Mouse (Mus musculus) monocyte, adult 5-6 weeks (primary cell): ENCODE results near the gene Stk39. TPM values are rescaled to one million over a fixed set of nuclear protein-coding genes. Genes with fewer than 3 reads are reported as not detected.

Source experiments
- ATAC-seq: fragments of 153-309, 156-312 bp; replicated peaks from 2 replicates; pipeline ENCODE4 v1.8.0; 2017; ENCODE audit warnings: mild to moderate bottlenecking; ENCODE audit not compliant: low TSS enrichment, insufficient number of reproducible peaks, severe bottlenecking, poor library complexity, low FRiP score
- total RNA-seq: library from RNA; stranded (forward); fragments of 200-1000, 200-491, 200-594 nt; gene quantifications from 3 replicates; pipeline ENCODE4 v1.2.3, GENCODE M21; 2017

Stk39 gene
- total RNA-seq, 1 experiment from 2014 or later: 5.4 TPM

DNA sequence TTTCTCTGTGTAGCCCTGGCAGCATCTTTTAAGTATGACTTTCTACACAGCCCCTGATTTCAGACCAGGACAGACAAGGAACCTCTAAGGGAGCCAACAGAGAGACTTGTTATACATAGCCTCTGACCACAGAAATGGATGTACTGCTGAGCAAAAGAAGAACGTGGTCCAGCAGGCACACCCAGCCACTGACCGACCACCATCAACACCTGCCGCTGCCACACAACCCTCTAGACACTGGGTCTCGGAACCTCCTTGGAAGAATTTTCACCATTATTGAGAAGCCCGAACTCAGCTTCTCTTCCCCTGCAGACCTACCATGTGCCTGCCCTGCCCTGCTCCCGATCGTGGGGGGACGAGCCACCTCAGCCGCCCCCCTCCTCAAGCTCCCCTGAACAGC lies 154.2 kb downstream of the Stk39 start:
- no peak for ATAC-seq

DNA sequence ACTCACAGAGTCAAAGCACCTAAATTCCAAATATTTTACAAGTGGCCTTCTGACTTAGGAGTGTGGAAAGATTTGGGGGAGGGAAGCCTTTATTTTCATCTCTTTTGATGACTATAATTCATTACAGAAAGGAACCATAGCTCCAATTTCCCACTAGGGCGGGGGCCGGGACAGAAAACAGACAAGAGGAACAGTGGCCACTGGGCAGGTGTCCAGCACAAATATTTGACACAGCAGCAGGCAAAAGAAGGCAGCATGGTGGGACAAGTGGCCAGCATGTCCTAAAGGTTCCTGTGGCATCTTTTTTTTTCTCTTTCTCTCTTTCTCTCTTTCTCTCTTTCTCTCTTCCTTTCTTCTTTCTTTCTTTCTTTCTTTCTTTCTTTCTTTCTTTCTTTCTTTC lies 154.6 kb downstream of the Stk39 start:
- ATAC-seq: no peak

- ATAC-seq: no peak
Observed at GRCm38 (mm10) chr2:68315258-68315657, 156.8 kb downstream of the Stk39 start.

DNA sequence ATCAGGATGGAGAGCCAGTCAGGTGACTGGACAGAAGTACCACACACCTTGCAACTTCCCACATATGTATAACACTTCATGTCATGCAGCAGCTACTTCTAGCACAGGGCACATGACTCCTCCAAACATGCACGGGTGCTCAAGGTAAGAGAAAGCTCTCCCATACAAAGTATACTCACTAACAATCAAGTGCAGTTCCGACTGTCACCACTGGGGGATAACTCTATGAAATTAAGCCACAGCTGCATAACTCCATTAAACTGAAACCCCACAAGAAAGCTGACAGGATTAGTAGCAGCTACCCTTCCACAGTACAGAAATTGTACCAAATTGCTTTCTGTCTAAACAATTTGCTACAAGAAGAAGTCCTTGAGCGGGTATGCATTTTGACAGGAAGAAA lies 161.9 kb downstream of the Stk39 start:
- ATAC-seq: no peak

GRCm38 (mm10) chr2:68306519-68306918 lies 165.5 kb downstream of the Stk39 start:
- ATAC-seq: no peak

DNA sequence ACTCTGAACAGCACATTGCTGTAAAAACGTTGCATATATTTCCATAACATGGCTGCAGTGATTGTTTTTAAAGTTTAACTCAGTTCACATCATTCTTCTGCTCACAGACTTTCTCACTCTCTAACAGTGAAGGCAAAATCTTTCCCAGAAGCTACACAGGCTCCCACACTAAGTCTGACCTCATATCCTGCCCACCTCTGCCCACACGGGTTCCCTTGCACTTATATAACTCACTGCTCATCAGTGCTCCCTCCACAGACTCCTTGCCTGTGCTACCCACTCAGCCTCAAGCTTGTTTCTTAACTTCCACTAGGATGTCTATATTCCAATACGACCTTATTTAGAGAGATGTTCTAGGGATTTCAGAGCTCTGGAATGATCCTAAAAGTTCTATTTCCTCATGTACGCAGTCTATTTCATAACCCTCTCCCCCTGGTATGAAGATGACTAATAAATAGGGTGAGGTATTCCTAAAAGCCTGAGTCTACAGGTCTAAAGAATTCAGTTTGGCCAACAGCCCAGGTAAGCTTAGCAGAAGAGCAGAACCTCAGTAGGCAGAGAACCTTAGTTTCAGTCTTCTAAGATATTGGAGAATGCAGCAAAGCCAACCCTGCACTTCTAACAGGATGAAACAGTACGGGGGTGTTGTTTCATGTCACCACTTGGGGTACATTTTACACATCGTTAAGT lies 167.2 kb downstream of the Stk39 start:
- no peak for ATAC-seq

DNA sequence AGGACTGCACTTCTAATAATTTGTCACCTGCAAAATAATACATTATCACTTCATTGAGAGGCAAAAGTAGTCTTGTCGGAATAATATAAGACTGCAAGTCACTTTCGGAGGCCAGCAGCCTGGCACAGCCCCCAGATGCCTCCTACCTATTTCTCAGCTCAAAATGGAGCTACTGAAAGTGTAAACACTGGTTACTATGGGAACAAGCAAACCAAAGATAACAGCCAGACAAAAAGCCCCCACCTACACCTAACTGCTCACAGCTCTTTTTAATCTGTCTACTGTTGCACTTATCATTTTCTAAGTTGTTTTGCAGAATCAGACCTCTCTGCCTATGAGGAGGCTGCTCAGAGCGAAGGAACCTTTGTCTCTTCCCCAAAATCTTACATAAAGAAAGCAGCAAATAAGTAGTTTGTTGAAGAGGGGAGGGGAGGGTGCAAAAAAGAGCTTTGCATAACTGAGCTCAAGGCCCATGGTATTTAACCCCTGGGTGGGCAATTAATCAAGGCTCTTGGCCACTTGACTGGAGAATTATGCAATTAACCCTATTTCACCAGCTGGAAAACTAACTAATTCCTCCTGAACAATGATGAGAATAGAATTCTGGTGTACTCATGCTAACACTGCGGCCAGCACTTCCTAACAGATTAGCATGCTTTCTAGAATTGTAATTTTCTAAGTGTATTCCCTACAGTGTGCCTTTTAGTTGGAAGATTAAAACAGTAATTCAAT lies 170.1 kb downstream of the Stk39 start:
- ATAC-seq: no peak

DNA sequence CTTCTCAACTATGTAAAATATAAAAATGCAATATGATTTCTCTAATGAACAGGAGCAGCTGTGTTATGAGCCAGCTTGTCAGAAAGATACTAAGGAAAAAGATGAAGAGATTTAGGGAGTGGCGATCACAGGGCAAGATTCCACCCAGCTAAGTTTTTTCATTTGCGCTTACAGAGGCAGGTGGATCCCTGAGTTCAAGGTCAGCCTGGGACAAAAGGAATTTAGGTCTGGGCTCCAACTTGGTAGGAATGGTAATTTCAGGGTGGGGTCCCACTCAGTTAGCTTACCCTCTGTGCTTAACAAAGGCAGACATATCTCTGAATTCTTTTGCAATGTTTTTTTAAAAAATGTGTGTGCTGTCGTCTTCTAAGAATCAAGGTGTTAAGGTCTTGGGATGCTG lies 173.7 kb downstream of the Stk39 start:
- no peak for ATAC-seq

DNA sequence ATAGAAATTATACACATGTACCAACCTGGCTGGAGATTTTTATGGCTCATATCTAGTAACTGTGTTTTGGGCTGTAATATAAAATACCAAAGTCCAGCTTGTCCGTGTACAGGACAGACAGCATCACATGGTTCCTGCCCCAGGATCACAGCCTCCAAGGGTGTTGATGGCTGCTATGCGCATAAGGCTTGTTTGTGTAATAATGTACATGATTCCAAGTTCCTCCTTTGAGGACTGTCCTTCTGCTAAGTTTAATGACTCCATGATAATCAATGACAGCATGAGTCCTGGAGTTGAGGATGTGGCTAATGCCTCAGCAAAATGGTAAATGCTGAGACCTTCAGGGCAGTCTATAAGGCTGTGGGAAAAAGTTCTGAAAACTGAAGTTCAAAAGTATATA lies 174.1 kb downstream of the Stk39 start:
- ATAC-seq: no peak

- no peak for ATAC-seq
Observed at GRCm38 (mm10) chr2:68296743-68297142, 175.3 kb downstream of the Stk39 start.

- no peak for ATAC-seq
Observed at GRCm38 (mm10) chr2:68292539-68293320, 179.3 kb downstream of the Stk39 start.

GRCm38 (mm10) chr2:68291895-68292294 lies 180.2 kb downstream of the Stk39 start:
- ATAC-seq: no peak

DNA sequence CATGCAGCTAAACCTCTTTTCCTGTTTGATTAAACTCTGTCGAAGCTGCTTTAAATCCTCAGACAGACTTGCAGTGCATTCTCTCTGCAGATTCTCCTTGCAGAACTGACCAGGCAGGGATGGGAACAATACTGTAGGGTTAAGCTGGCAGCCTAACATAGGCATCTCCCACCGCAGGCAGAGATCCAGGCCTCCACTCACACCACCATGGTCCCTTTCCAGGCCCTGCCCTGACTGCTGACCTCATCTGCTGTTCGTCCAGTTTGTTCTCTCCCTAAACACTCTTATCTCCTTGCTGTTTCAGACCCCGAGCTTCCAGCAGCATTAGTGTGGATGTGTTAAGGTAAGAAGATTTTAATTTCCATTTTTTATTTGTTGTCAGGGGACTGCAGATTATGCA lies 182.1 kb downstream of the Stk39 start:
- ATAC-seq: no peak

- ATAC-seq: no peak
Observed at GRCm38 (mm10) chr2:68289177-68289576, 182.9 kb downstream of the Stk39 start.

GRCm38 (mm10) chr2:68288106-68288505 lies 184.0 kb downstream of the Stk39 start:
- no peak for ATAC-seq

DNA sequence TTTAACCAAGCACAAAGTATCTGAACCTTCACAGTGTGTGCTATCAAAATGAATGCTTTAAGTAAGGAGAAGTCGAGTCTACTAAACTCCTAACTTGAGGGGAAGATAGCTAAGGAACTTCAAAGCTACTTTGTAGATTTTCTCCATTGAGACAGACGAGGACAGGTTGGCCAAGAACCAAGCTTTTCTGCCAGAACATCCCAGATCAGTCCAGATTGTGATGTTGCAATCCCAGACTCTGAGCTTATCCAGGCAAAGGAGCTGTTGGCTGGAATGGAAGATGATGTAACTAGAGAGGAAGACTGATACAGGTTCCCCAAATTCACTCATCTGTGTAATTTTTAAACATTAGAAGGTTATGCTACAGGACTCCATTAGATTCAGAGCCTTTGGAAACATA lies 187.7 kb downstream of the Stk39 start:
- ATAC-seq: no peak

DNA sequence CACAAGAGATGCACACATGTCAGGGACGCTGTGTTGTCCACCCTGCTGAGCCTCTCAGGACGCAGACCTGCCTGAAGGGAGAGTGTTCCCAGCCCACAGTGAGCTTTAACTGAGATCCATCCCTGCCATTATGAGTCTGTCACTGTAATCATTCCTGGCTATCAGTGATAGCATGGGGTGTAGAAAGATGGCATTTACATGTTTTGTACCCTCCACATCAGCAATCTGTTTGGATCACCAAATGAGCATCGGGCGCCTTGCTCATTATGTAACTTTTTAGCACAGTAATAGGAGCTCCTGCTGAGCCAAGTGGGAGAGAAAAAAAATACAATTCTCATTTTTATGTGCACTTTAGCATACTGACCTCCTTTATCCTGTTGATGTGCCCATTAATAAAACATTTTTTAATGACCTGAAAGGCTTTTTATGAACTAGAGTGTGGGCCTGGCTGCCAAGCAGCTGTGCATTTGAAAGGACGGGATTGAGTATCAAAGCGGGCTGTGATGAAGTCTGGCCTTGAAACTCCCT lies 189.0 kb downstream of the Stk39 start:
- ATAC-seq: no peak

DNA sequence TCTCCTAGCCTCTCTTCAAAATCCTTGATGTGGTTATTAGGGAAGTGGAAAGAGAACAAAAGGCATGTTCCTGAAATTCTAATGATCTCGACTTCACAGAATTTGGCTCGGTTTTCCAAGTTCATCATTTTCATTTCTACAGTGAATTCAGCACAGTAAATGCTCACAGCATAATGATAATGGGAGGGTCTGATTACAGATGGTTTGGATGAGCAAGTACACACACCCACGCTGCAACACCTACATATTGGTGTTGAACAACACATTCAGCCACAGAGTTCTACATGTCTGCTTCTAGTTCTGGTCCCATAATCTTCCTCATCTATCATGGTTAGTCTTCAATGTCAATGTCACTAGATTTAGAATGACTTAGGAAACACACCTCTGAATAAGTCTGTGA lies 190.5 kb downstream of the Stk39 start:
- ATAC-seq: no peak

DNA sequence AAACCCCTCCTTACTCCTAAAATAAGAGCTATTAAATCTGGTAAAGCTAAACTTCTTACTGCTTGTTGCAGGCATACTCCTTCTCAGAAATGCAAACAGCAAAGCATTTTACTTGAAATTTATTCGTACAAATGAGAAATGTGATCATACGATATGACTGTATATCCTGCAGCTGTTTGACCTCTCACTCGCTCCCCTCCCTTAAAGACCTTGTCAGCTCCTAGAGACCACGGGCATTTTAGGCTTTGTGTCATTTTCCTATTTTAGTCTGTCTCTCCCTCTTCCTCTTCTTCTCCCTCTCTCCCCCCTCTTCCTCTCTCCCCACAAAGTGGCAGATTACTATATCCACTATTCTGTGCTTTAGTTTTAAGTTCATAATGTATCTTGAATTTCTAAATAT lies 200.8 kb downstream of the Stk39 start:
- no peak for ATAC-seq
